ENCODE assay signal across 32 mouse cellular contexts in the genomic region with DNA sequence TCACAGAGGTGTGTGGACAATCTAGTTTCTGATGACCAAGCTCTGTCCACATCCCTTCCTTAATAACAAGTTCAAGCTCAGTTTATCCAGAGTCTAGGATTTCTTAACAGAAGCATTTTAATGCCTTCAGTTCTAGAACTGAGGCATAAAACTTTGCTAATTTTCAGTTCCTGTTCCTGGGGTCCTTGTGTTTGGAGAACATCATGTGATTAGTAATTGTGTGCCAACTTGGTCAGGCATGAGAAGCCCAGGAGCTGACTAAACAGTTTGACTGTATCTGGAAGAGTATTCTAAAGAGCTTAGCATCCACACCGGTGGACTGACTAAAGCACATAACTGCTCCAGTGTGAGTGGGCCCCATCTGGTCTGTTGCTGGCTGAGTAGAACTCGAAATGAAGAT. TPM values are rescaled to one million over a fixed set of nuclear protein-coding genes. Genes with fewer than 3 reads are reported as not detected.
DNase-seq lines count a peak whose midpoint lies in the region; ATAC-seq and TF ChIP-seq lines count a peak whose summit lies in the region.
"Had no signal": no experiment of that assay in that cellular context is flagged by ENCODE, and none has a peak within 500 bp of the region (broad histone marks: within the 10 kb centered on the region; RNA-seq: fewer than 3 reads in every experiment).

No protein-coding gene starts in this region.

- H3K4me1 ChIP-seq in kidney, embryonic 16.5 days (ENCODE audit: insufficient read depth, low read length) = no peaks in the 10 kb centered on the region
- H3K4me1 ChIP-seq in CH12.LX (ENCODE audit: control insufficient read depth in 1 of 2, insufficient read depth in 2 of 2) = peaks cover 3 to 28% of the 10 kb centered on the region in 2 experiments; a peak in 3 of 4 replicates
- H3K4me1 ChIP-seq in midbrain, embryonic 11.5 days (ENCODE audit: control insufficient read depth, insufficient read depth, low read length) = no peaks in the 10 kb centered on the region
- H3K4me1 ChIP-seq: embryonic facial prominence, embryonic 12.5 days; heart, embryonic 13.5 days; kidney, embryonic 15.5 days; midbrain, embryonic 15.5 days; neural tube, embryonic 12.5 days had no signal

- dilution Hi-C loops in CH12.LX (cut with MboI; ENCODE audit: extremely low pct_ligation_motif_present, extremely low pct_unique_long_range_greater_than_20kb, low sequenced_read_pairs) = no loop called here

- H3K4me2 ChIP-seq in kidney, embryonic 16.5 days (replicated peaks; ENCODE audit: low read depth, low read length) = no peak overlapping the region
- no peak overlapping the region for H3K4me2 ChIP-seq in CH12.LX (ENCODE audit: insufficient read depth, low read depth, poor library complexity, severe bottlenecking)
- H3K4me2 ChIP-seq in midbrain, embryonic 11.5 days = no peak overlapping the region
- H3K4me2 ChIP-seq: embryonic facial prominence, embryonic 12.5 days; heart, embryonic 13.5 days; hindbrain, embryonic 14.5 days; kidney, embryonic 15.5 days; midbrain, embryonic 15.5 days; neural tube, embryonic 12.5 days had no signal

- no peaks in the 10 kb centered on the region for H3K9me3 ChIP-seq in kidney, embryonic 16.5 days (ENCODE audit: low read length)
- H3K9me3 ChIP-seq in CH12.LX (replicated peaks; ENCODE audit: low read length) = no peaks in the 10 kb centered on the region
- H3K9me3 ChIP-seq in midbrain, embryonic 11.5 days (ENCODE audit: control insufficient read depth, low read length) = no peaks in the 10 kb centered on the region
- H3K9me3 ChIP-seq: embryonic facial prominence, embryonic 12.5 days; heart, embryonic 13.5 days; kidney, embryonic 15.5 days; midbrain, embryonic 15.5 days; neural tube, embryonic 12.5 days had no signal

- H3K27ac ChIP-seq in kidney, embryonic 16.5 days (ENCODE audit: low read length) = peak overlapping the region; percentile 56; the same call in 1 of the 2 replicates
- H3K27ac ChIP-seq in CH12.LX (ENCODE audit: insufficient read depth, low read depth) = no peak overlapping the region
- no peak overlapping the region for H3K27ac ChIP-seq in midbrain, embryonic 11.5 days (ENCODE audit: low read depth, low read length)
- H3K27ac ChIP-seq: embryonic facial prominence, embryonic 12.5 days; heart, embryonic 13.5 days; hindbrain, embryonic 14.5 days; kidney, embryonic 15.5 days; midbrain, embryonic 15.5 days; neural tube, embryonic 12.5 days had no signal

- H3K9ac ChIP-seq in kidney, embryonic 16.5 days (replicated peaks; ENCODE audit: low read length) = no peak overlapping the region
- no peak overlapping the region for H3K9ac ChIP-seq in CH12.LX (ENCODE audit: insufficient read depth, low read depth)
- H3K9ac ChIP-seq in midbrain, embryonic 11.5 days (ENCODE audit: low read length) = no peak overlapping the region
- H3K9ac ChIP-seq: embryonic facial prominence, embryonic 12.5 days; heart, embryonic 13.5 days; hindbrain, embryonic 14.5 days; kidney, embryonic 15.5 days; midbrain, embryonic 15.5 days; neural tube, embryonic 12.5 days had no signal

- H3K79me2 ChIP-seq in CH12.LX (replicated peaks; ENCODE audit: control insufficient read depth, extremely low read depth, insufficient read depth, poor library complexity, severe bottlenecking) = no peaks in the 10 kb centered on the region

- H3K36me3 ChIP-seq in kidney, embryonic 16.5 days (ENCODE audit: insufficient read depth, low read length) = no peaks in the 10 kb centered on the region
- H3K36me3 ChIP-seq in CH12.LX (replicated peaks in 1 of 2; ENCODE audit: control insufficient read depth in 1 of 2, insufficient read depth in 1 of 2, low read length in 1 of 2) = no peaks in the 10 kb centered on the region
- H3K36me3 ChIP-seq in midbrain, embryonic 11.5 days (ENCODE audit: control insufficient read depth, insufficient read depth, low read length) = no peaks in the 10 kb centered on the region
- H3K36me3 ChIP-seq: embryonic facial prominence, embryonic 12.5 days; heart, embryonic 13.5 days; kidney, embryonic 15.5 days; midbrain, embryonic 15.5 days; neural tube, embryonic 12.5 days had no signal

- no peaks in the 10 kb centered on the region for H3K27me3 ChIP-seq in kidney, embryonic 16.5 days (ENCODE audit: insufficient read depth, low read length)
- no peaks in the 10 kb centered on the region for H3K27me3 ChIP-seq in CH12.LX (replicated peaks)
- H3K27me3 ChIP-seq in midbrain, embryonic 11.5 days (ENCODE audit: control insufficient read depth, insufficient read depth, low read length) = no peaks in the 10 kb centered on the region
- H3K27me3 ChIP-seq: embryonic facial prominence, embryonic 12.5 days; heart, embryonic 13.5 days; kidney, embryonic 15.5 days; midbrain, embryonic 15.5 days; neural tube, embryonic 12.5 days had no signal

- no peak for TF ChIP-seq RAD21 in CH12.LX (IDR thresholded peaks at IDR 0.05; ENCODE audit: low read depth, low read length)

- no peak for DNase-seq in kidney, adult 18-20 months
- DNase-seq in CH12.LX (ENCODE audit: extremely low read depth) = peak; percentile 65
- DNase-seq in skeletal muscle tissue, adult 2 months (ENCODE audit: low read depth, low spot score) = peak; percentile 12
- DNase-seq in frontal cortex, postnatal 14 days (ENCODE audit: low spot score in 2 of 2) = no peak
- no peak for DNase-seq in midbrain, embryonic 11.5 days (ENCODE audit: low spot score, missing footprints)
- DNase-seq: adrenal gland, adult 8-10 months; B cell, adult 2 months; cerebellum, adult 8-10 months; cerebellum, postnatal 36 days; embryo, embryonic 11 days; gastrocnemius, postnatal 25 days; heart, adult 18-20 months; heart, postnatal 10 days; liver; lung, postnatal 36 days; right cerebral cortex, postnatal 4 days; thymus, postnatal 4 days had no signal

- peak; percentile 38; the same call in 1 of the 2 replicates for TF ChIP-seq EP300 in CH12.LX (IDR thresholded peaks at IDR 0.05; ENCODE audit: low read length)

- H3K4me3 ChIP-seq in kidney, embryonic 16.5 days (ENCODE audit: low read length) = no peak overlapping the region
- H3K4me3 ChIP-seq in CH12.LX (replicated peaks in 1 of 3; ENCODE audit: low read depth in 2 of 3, low read length in 2 of 3, poor library complexity in 1 of 3) = no peak overlapping the region
- H3K4me3 ChIP-seq in midbrain, embryonic 11.5 days (ENCODE audit: low read depth, low read length) = no peak overlapping the region
- H3K4me3 ChIP-seq: embryonic facial prominence, embryonic 12.5 days; heart, embryonic 13.5 days; kidney, embryonic 15.5 days; midbrain, embryonic 15.5 days; myocyte; neural tube, embryonic 12.5 days had no signal

- no peak for TF ChIP-seq POLR2A in CH12.LX (IDR thresholded peaks at IDR 0.05; ENCODE audit: low read depth, low read length)

- TF ChIP-seq CTCF in CH12.LX (conservative IDR thresholded peaks at IDR 0.05 in 1 of 2, IDR thresholded peaks at IDR 0.05 in 1 of 2; ENCODE audit: low read depth in 2 of 2, low read length in 2 of 2) = no peak

- in situ Hi-C loops in CH12.LX (cut with MboI; ENCODE audit: low pct_ligation_motif_present, low pct_unique_long_range_greater_than_20kb, low sequenced_read_pairs) = no loop called here

- WGBS in kidney, embryonic 16.5 days = 71% methylated on average over 2 of the region's 2 CpGs
- WGBS in midbrain, embryonic 11.5 days = 81% methylated on average over 2 of the region's 2 CpGs

- ATAC-seq in kidney, embryonic 16.5 days (ENCODE audit: low FRiP score, low TSS enrichment) = no peak
- peak; percentile 58 for ATAC-seq in common myeloid progenitor, adult 5-6 weeks (replicated peaks; ENCODE audit: low read depth, poor library complexity, severe bottlenecking)
- ATAC-seq in midbrain, embryonic 11.5 days (ENCODE audit: low FRiP score) = no peak
- ATAC-seq: forebrain, embryonic 14.5 days had no signal

TF ChIP-seq in CH12.LX, 34 proteins besides CTCF, POLR2A, EP300 and RAD21:
- 0 out of 2 replicates have a peak, but pooled peaks have one; percentile 24 for TF ChIP-seq IRF4 (IDR thresholded peaks at IDR 0.05; ENCODE audit: low read depth, low read length)
- TF ChIP-seq MXI1 (IDR thresholded peaks at IDR 0.05; ENCODE audit: low read depth, low read length) = no peak
- TF ChIP-seq POLR2AphosphoS2 (IDR thresholded peaks at IDR 0.05; ENCODE audit: low read depth, low read length) = no peak
- TF ChIP-seq MAFK (IDR thresholded peaks at IDR 0.05; ENCODE audit: insufficient replicate concordance, low read length) = 0 out of 2 replicates have a peak, but pooled peaks have one; percentile 38
- peak; percentile 62 for TF ChIP-seq BHLHE40 (IDR thresholded peaks at IDR 0.05; ENCODE audit: low read depth, low read length)
- no peak for TF ChIP-seq NELFE (IDR thresholded peaks at IDR 0.05; ENCODE audit: low read depth, low read length)
TF ChIP-seq in CH12.LX: peak in this region for 3.

RNA-seq across cellular contexts. Expression of a gene that starts 24.0 kb away (rescaled TPM):
- polyA plus RNA-seq in kidney, embryonic 16.5 days (2015; fragmentation: Nextera tagmentation; extraction: Ambion mirVana) = not detected in 2 replicates
- total RNA-seq in CH12.LX (2012; rRNA removed) (not detected in 2 replicates), CH12.LX (2014; rRNA removed) (not detected in 2 replicates)
- not detected in 2 replicates for polyA plus RNA-seq in CH12.LX (2012; ENCODE audit: insufficient read length, low read depth)
- total RNA-seq in common myeloid progenitor, adult 5-6 weeks (2017) = not detected in 2 replicates
- polyA plus RNA-seq in midbrain, embryonic 11.5 days (2014; fragmentation: Nextera tagmentation; extraction: Ambion mirVana) = not detected in 2 replicates
- total RNA-seq: adrenal gland, adult 8-10 months; ES-E14; gastrocnemius, adult 18-20 months; gastrocnemius, postnatal 25 days; heart, adult 18-20 months; heart, postnatal 10 days; hematopoietic stem cell, adult 5-6 weeks had no signal
- polyA plus RNA-seq: heart, embryonic 13.5 days; kidney, embryonic 15.5 days; liver, embryonic 16.5 days; lung, embryonic 16.5 days; myocyte had no signal

Comparison
In these comparisons a context has a peak if more than half of its experiments do, and no peak if none do; other contexts are left out.
1. DNase-seq: peak in CH12.LX (single experiment) and skeletal muscle tissue, adult 2 months (single experiment); none in kidney, adult 18-20 months (single experiment), frontal cortex, postnatal 14 days (0 of 2) and midbrain, embryonic 11.5 days (single experiment).